Comparison of ENCODE assay signal across 19 mouse cellular contexts in the genomic region with DNA sequence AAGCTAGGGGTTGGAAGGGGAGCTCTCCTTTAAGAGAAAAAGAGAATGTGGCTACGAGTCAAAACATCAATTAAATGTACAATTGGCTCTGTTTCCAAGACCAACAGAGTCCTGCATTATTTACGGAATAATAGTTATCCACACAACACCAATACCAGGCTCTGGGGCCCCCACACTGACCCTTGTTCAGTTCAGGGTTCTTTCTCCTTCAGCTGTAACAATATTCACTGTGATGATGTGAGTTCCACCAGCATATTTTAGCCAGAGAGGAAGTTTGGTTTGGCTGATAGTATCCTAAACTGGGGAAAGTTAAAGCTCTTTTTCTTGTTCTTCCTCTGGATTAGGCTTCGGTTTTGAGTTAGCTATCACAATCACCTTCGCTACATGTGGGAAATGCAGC.
DNase-seq lines count a peak whose midpoint lies in the region; ATAC-seq and TF ChIP-seq lines count a peak whose summit lies in the region.
"Had no signal": no experiment of that assay in that cellular context is flagged by ENCODE, and none has a peak within 500 bp of the region (broad histone marks: within the 10 kb centered on the region; RNA-seq: fewer than 3 reads in every experiment).

No protein-coding gene starts in this region.

- peak overlapping the region; percentile 49 for H3K27ac ChIP-seq in embryonic facial prominence, embryonic 13.5 days
- no peak overlapping the region for H3K27ac ChIP-seq in embryonic facial prominence, embryonic 10.5 days (replicated peaks)
- 0 out of 2 replicates have a peak overlapping the region, but pooled peaks have one; percentile 7 for H3K27ac ChIP-seq in heart, embryonic 11.5 days (ENCODE audit: low read depth, low read length)
- H3K27ac ChIP-seq in kidney, postnatal 0 days = peak overlapping the region; percentile 43
- H3K27ac ChIP-seq in limb, embryonic 14.5 days (replicated peaks; ENCODE audit: low read depth, low read length) = no peak overlapping the region
- H3K27ac ChIP-seq: hindbrain, embryonic 14.5 days; liver, embryonic 12.5 days; midbrain, embryonic 12.5 days; neural tube, embryonic 13.5 days had no signal

- no peaks in the 10 kb centered on the region for H3K9me3 ChIP-seq in embryonic facial prominence, embryonic 13.5 days
- H3K9me3 ChIP-seq in embryonic facial prominence, embryonic 10.5 days = no peaks in the 10 kb centered on the region
- no peaks in the 10 kb centered on the region for H3K9me3 ChIP-seq in heart, embryonic 11.5 days (replicated peaks; ENCODE audit: control insufficient read depth, low read length)
- H3K9me3 ChIP-seq in kidney, postnatal 0 days (replicated peaks; ENCODE audit: low read length) = no peaks in the 10 kb centered on the region
- H3K9me3 ChIP-seq in limb, embryonic 14.5 days (ENCODE audit: control insufficient read depth, low read length) = no peaks in the 10 kb centered on the region
- H3K9me3 ChIP-seq: G1E; liver, embryonic 12.5 days; lung, embryonic 15.5 days; midbrain, embryonic 12.5 days; neural tube, embryonic 13.5 days had no signal

- no peak for ATAC-seq in embryonic facial prominence, embryonic 13.5 days (ENCODE audit: insufficient number of reproducible peaks, insufficient read depth, low FRiP score, low TSS enrichment, low read depth)
- no peak for ATAC-seq in heart, embryonic 11.5 days (replicated peaks; ENCODE audit: insufficient number of reproducible peaks, low FRiP score, low TSS enrichment)
- ATAC-seq in kidney, postnatal 0 days (replicated peaks; ENCODE audit: low FRiP score, low read depth) = no peak
- no peak for ATAC-seq in limb, embryonic 14.5 days (ENCODE audit: low FRiP score, low read depth)
- ATAC-seq: CD4-positive, CD25-positive, alpha-beta regulatory T cell, adult 4 months; intestine, embryonic 16.5 days; liver, embryonic 12.5 days had no signal

- no peak for DNase-seq in embryonic facial prominence, embryonic 10.5 days (ENCODE audit: low spot score)
- DNase-seq in heart, adult 11 months = no peak
- peak; percentile 54 for DNase-seq in kidney, postnatal 0 days (ENCODE audit: low spot score)
- no peak for DNase-seq in kidney, postnatal 4 days
- no peak for DNase-seq in limb, embryonic 14.5 days (ENCODE audit: low spot score)
- no peak for DNase-seq in adipocyte (ENCODE audit: low spot score)
- DNase-seq: cerebellum, adult 11 months; cerebellum, postnatal 25 days; thymus, postnatal 14 days had no signal

- no peaks in the 10 kb centered on the region for H3K27me3 ChIP-seq in embryonic facial prominence, embryonic 13.5 days
- no peaks in the 10 kb centered on the region for H3K27me3 ChIP-seq in embryonic facial prominence, embryonic 10.5 days (replicated peaks; ENCODE audit: low read depth, poor library complexity, severe bottlenecking)
- no peaks in the 10 kb centered on the region for H3K27me3 ChIP-seq in heart, embryonic 11.5 days (ENCODE audit: control insufficient read depth, insufficient read depth, low read length)
- H3K27me3 ChIP-seq in kidney, postnatal 0 days (ENCODE audit: insufficient read depth, low read length) = no peaks in the 10 kb centered on the region
- H3K27me3 ChIP-seq in limb, embryonic 14.5 days (ENCODE audit: control insufficient read depth, insufficient read depth, low read length) = no peaks in the 10 kb centered on the region
- H3K27me3 ChIP-seq: lung, embryonic 15.5 days; midbrain, embryonic 12.5 days had no signal

- TF ChIP-seq CTCF in kidney, postnatal 0 days (IDR thresholded peaks at IDR 0.05; ENCODE audit: low read depth) = no peak

- peaks cover 36% of the 10 kb centered on the region for H3K4me1 ChIP-seq in embryonic facial prominence, embryonic 13.5 days
- H3K4me1 ChIP-seq in embryonic facial prominence, embryonic 10.5 days = peaks cover 14% of the 10 kb centered on the region
- peaks cover 13% of the 10 kb centered on the region for H3K4me1 ChIP-seq in heart, embryonic 11.5 days (ENCODE audit: control insufficient read depth, insufficient read depth, low read length)
- H3K4me1 ChIP-seq in kidney, postnatal 0 days (replicated peaks; ENCODE audit: insufficient read depth, low read length) = peaks cover 15% of the 10 kb centered on the region
- H3K4me1 ChIP-seq in limb, embryonic 14.5 days (ENCODE audit: control insufficient read depth, insufficient read depth, low read length) = peaks cover 32% of the 10 kb centered on the region
- H3K4me1 ChIP-seq: liver, embryonic 12.5 days had no signal

- TF ChIP-seq POLR2A in limb, embryonic 14.5 days (IDR thresholded peaks at IDR 0.05; ENCODE audit: borderline replicate concordance, extremely low read depth, insufficient read depth, insufficient read length) = no peak

- H3K36me3 ChIP-seq in embryonic facial prominence, embryonic 13.5 days = no peaks in the 10 kb centered on the region
- no peaks in the 10 kb centered on the region for H3K36me3 ChIP-seq in embryonic facial prominence, embryonic 10.5 days (replicated peaks)
- no peaks in the 10 kb centered on the region for H3K36me3 ChIP-seq in heart, embryonic 11.5 days (ENCODE audit: control insufficient read depth, insufficient read depth, low read length)
- no peaks in the 10 kb centered on the region for H3K36me3 ChIP-seq in kidney, postnatal 0 days (ENCODE audit: insufficient read depth, low read length)
- H3K36me3 ChIP-seq in limb, embryonic 14.5 days (ENCODE audit: control insufficient read depth, insufficient read depth, low read length) = no peaks in the 10 kb centered on the region
- H3K36me3 ChIP-seq: G1E; liver, embryonic 12.5 days; lung, embryonic 15.5 days; midbrain, embryonic 12.5 days; neural tube, embryonic 13.5 days had no signal

- WGBS in embryonic facial prominence, embryonic 13.5 days = 67% methylated on average over 4 of the region's 4 CpGs
- whole genome bisulfite sequencing in embryonic facial prominence, embryonic 10.5 days = 72% methylated on average over 4 of the region's 4 CpGs
- 71% methylated on average over 4 of the region's 4 CpGs for WGBS in heart, embryonic 11.5 days (ENCODE audit: insufficient replicate concordance)
- WGBS in kidney, postnatal 0 days = 39% methylated on average over 4 of the region's 4 CpGs
- WGBS in limb, embryonic 14.5 days = 56% methylated on average over 4 of the region's 4 CpGs

- H3K9ac ChIP-seq in embryonic facial prominence, embryonic 13.5 days = no peak overlapping the region
- H3K9ac ChIP-seq in heart, embryonic 11.5 days (ENCODE audit: low read depth, low read length) = no peak overlapping the region
- H3K9ac ChIP-seq in kidney, postnatal 0 days (ENCODE audit: low read depth, low read length) = 0 out of 2 replicates have a peak overlapping the region, but pooled peaks have one; percentile 5
- H3K9ac ChIP-seq in limb, embryonic 14.5 days (ENCODE audit: low read depth, low read length, severe bottlenecking) = no peak overlapping the region
- H3K9ac ChIP-seq: hindbrain, embryonic 14.5 days; liver, embryonic 12.5 days; lung, embryonic 15.5 days; midbrain, embryonic 12.5 days; neural tube, embryonic 13.5 days had no signal

- no peak overlapping the region for H3K4me3 ChIP-seq in embryonic facial prominence, embryonic 13.5 days
- no peak overlapping the region for H3K4me3 ChIP-seq in embryonic facial prominence, embryonic 10.5 days
- no peak overlapping the region for H3K4me3 ChIP-seq in heart, embryonic 11.5 days (ENCODE audit: low read depth, low read length)
- no peak overlapping the region for H3K4me3 ChIP-seq in kidney, postnatal 0 days (replicated peaks; ENCODE audit: low read depth, low read length)
- no peak overlapping the region for H3K4me3 ChIP-seq in limb, embryonic 14.5 days (replicated peaks; ENCODE audit: low read length)
- H3K4me3 ChIP-seq: liver, embryonic 12.5 days; lung, embryonic 15.5 days; midbrain, embryonic 12.5 days; neural tube, embryonic 13.5 days had no signal

- peak overlapping the region; percentile 36 for H3K4me2 ChIP-seq in embryonic facial prominence, embryonic 13.5 days
- H3K4me2 ChIP-seq in heart, embryonic 11.5 days = no peak overlapping the region
- no peak overlapping the region; the same call in 1 of the 2 replicates for H3K4me2 ChIP-seq in kidney, postnatal 0 days (ENCODE audit: low read length)
- H3K4me2 ChIP-seq in limb, embryonic 14.5 days (replicated peaks; ENCODE audit: low read depth, low read length, severe bottlenecking) = peak overlapping the region; percentile 27; the same call in 1 of the 2 replicates
- H3K4me2 ChIP-seq: hindbrain, embryonic 14.5 days; liver, embryonic 12.5 days; lung, embryonic 15.5 days; midbrain, embryonic 12.5 days had no signal

Comparison
In these comparisons a context has a peak if more than half of its experiments do, and no peak if none do; other contexts are left out.
1. H3K27ac ChIP-seq: peak in embryonic facial prominence, embryonic 13.5 days (single experiment), heart, embryonic 11.5 days (single experiment) and kidney, postnatal 0 days (single experiment); none in embryonic facial prominence, embryonic 10.5 days (single experiment) and limb, embryonic 14.5 days (single experiment).
2. H3K4me2 ChIP-seq: peak in embryonic facial prominence, embryonic 13.5 days (single experiment) and limb, embryonic 14.5 days (single experiment); none in heart, embryonic 11.5 days (single experiment) and kidney, postnatal 0 days (single experiment).